Mouse (Mus musculus) frontal cortex, postnatal 25 days (tissue): ENCODE results near the gene Dzank1.
A peak's percentile ranks its signal among the peaks of the same experiment; 100 is the strongest.

Experiments used
- DNase-seq, 2 experiments: peaks; one replicate each; pipeline ENCODE4 v3.0.0; 2022; ENCODE audit warnings: low spot score in 2 of 2

Gene Dzank1

DNA sequence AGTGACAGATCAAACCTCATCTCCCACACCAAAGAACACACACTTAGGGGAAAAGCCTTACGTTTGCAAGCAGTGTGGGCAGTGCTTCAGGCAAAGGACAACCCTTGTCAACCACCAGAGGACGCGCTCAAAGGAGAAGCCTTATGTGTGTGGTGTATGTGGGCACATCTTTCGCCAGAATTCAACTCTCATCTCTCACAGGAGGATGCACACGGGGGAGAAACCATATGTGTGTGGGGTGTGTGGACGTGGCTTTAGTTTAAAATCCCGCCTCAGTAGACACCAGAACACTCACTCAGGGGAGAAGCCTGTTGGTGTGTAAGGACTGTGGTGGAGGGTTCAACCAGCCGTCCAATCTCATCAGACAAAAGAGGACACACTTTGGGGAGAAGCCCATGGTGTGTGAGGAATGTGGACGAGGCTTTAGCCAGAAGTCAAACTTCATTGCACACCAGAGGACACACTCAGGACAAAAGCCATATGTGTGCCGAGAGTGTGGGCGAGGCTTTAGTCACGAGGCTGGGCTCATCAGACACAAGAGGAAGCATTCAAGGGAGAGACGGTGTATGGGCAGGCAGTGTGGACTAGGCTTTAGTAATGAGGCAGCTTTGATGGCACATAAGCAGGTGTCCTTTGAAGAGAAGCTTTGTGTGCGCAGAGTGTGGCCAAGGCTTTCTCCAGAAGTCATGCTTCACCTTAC, 61.2 kb downstream of the Dzank1 start:
- peak in 1 of 2 experiments; percentile 29 for DNase-seq

DNA sequence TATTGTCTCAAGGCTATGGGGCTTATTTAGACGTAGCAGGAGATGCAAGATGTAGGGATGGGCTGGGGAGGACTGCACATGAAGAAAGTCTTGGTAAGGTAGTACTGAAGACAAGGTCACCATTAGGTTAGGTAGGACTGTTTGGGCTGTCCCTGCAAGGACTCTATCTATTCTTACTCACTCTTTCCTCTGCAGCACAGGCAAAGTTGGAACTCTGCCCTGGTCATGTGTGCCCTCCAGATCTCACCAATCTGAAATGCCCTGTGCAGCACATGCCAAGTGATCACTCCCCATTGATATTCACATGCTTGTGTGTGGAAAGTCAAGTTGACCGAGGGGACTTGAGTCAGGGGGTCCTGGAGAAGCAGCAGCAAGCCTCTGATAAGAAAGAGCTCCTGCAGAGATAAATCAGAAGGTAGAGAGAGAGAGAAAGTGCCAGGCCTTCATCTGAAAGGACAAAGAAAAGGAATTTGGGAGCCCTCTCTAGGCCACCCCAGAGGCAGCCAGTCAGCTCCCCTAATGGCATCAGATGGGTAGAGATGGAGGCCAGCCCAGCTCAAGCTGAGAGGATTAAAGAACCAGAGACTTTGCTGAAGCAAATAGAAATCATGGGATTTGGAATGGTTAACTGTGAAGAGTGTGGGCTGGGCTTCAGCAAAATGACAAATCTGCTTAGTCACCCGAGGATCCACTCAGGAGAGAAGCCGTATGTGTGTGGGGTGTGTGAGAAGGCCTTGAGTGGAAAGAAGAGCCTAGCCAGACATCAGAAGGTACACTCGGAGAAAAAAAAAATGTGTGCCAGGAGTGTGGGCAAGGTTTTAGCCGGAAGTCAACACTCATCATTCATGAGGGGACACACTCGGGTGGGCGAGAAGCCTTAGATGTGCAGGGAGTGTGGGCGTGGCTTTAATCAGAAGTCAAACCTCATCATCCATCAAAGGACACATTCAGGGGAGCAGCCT, 62.1 kb downstream of the Dzank1 start:
- DNase-seq, result peak; percentile 29 to 50

DNA sequence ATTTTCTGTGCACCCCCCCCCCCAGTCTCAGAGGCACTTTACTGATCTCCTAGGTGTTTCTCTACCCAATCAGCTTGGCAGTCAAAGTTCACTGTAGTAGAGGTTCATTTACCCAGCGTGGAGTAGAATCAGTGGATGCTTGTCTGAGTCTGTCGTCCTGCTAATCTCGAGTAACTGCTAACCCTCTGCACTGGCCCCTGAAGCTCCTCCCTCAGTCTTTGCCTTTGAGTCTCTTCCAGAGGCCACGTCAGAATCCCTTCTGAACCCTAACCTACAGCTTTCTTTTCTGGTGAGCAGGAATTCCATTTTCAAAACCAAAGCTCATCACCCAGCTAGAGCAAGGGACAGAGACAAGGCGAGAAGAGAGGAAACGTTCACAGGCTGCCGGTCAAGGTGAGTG, 63.0 kb downstream of the Dzank1 start:
- no peak for DNase-seq

DNA sequence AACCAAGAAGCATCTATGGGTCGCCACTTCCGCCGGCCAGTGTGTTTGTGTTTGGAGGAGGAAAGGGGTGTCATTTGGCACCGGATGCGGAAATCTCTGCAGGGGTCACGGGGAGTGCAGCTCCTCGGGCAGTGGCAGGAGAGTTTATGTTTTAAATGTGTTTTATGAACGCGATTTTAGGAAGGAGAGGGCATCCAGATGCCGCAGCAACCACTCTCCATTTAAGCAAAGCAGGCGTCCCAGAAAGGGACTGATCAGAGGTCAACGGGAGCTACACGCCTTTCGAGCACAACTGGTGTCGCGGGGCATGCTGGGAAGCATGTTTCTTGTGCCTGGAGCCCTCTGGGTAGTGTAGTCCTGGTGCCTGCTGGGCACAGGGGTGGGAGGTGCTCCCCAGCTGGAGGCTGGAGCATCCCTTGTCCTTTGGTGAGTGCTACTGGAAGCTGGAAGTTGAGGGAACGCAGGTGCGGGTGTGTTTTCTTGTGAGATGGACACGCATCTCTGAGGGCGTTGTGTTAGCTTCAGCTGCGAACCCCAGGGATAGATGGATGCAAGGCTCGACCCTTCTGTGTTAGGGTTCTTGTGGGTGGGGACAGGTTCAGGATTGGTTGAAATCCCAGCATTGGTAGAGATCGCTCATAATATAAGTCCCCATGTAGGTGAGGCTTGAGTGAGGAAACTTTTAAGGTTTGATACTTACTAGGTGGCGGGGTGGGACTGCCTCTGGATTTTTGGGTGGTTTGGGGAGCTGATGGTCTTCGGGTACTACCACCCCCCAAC, 68.0 kb downstream of the Dzank1 start:
- peak; percentile 83 for DNase-seq

DNA sequence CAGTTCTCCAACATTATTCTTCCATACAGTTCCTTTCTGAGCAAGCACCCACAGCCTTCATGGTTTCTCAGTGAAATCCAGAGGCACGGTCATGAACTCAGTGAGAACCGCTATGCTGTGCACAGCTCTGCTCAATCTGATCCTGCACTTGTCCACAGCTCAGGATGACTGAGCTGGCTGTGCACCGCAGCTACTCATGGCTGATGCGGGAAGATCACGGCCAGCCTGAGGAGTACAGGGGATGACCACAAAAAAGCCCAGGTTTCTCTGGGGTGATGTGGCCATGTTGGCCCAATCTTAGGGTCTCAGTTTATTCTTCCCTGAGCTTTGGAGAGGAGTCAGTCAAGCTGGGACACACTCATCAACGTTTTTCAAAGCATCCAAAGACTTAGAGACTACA, 68.9 kb downstream of the Dzank1 start:
- no peak for DNase-seq

DNA sequence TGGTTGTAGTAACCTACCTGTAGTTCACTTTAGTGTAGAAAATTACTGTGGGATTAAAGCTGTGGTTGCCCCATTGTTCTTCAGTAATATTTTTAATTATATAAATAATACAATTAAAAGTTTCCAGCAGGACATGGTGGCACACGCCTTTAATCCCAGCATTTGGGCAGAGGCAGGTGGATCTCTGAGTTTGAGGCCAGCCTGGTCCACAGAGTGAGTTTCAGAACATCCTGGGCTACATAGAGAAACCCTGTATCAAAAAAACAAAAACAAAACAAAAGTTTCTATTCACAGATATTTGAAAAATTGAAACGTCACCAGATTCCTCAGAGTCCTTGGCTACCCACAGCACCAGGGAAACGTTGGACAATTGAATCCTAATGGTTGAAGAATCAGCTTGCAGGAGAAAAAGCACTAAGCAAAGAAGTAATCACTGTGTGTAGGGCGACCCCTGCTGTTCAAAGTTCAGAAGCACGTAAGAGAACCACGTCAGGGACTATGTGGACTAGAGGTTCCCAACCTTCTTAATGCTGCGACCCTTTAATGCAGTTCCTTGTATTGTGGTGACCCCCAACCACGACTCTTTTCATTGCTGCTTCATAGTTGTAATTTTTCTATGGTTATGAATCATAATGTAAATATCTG, 74.7 kb downstream of the Dzank1 start:
- peak; percentile 71 to 77 for DNase-seq

DNA sequence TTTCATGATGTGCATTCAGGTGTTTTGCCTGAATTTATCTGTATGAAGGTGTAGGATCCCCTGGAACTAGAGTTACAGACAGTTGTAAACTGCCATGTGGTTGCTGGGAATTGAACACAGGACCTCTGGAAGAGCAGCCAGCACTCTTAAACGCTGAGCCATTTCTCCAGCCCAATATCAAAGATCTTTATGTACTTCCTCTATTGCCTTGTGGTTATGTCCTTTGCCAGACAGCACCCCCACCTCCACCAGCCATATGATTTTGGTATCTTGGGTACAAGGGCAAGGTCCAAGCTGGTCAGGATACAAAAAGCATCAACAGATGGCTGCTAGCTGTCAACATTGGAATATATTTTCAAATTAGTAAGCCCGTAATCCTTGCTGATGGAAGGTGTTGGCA, 76.8 kb downstream of the Dzank1 start:
- no peak for DNase-seq

DNA sequence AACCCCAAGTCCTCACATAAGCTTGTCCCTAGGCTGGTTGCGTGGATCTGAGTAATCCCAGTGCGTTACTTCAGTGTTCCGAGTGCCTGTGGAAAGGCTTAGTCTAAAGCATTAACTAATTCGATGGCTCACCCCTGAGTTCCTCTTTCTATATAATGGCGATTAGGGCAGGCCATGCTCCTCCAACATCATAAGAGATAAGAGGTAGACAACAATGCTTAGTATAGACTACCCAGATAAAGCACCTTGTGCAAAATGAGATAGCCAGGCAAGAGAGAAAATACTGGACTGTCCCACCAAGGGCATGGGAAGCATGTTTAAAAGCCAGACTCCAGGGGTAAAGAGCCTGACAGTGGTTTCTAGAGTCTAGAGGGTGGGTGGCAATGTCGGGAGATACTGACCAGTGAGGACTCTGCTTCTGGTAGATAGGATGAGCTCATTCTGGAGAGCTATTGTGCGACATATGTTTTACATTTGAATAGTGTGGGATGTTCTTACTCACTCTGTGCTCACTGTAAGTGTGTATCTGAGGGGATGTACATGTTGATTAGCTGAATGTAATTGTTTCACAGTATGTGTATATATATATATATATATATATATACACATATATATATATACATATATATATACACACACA, 80.7 kb downstream of the Dzank1 start:
- no peak for DNase-seq

DNA sequence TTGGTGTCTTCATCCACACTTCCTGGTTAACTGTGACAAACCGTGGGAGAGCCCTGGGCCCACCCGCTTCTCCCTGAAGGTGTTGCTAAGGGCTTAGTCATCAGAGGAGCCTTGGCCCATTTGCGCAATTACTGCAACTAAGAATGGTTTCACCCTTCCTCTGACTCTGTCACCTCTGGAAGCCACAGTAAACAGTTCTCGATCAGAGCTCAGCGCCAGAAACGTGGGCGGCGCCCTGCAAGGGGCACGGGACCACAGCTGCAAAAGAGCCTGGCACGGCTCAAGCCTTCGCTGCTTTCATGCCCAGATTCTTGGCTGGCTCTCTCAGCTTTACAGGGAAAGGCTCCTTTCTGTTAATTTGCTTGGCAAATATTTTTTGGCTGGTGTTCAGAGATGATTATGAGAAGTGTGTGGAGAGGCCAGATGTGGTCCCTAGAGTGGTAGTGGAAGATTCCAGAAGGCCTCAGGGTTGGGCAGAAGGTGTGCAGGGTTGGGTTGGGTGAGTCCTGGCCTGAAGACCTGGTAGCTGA, 85.8 kb downstream of the Dzank1 start:
- peak; percentile 11 to 35 for DNase-seq

DNA sequence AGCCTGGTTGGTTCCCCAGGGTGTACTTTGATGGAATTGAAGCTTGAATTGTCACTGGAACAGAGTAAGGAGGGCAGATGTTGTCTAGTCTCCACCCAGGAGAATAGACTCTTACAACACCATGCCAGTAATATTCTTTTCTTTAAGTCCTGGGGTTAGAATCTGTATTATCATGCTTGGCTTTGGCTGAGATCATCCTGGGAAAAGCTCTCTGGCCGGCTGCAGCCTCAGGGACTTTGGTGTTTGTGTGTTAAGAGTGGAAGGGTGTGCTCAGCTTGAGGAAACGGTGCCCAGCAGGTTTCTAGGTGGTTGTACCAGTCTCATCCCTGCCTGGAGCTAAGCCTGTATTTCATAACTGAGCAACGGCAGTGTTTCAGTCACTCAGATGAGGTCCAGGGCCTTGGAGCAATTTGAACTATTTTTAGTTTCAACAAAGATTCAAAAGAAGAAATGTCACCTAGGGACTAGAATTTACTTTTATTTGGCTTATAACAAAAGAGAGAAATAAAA, 88.0 kb downstream of the Dzank1 start:
- DNase-seq, result no peak

DNA sequence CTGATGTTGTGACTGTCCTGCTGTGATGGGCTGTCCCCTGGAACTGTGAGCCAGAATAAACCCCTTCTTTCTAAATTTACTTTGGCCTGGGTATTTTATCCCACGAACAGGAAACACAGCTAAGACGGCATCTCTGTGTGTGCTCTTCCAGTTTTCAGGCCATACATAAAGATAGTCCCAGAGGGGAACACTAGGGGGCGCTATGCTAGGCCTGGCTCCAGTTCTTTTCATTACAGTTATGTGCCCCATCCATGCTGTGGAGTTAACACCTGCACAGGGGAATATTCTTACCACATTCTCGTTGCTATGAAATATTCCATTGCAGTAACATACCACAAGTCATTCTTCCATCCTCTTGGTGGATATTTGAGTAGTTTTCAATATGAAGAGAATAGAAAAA, 88.8 kb downstream of the Dzank1 start:
- DNase-seq, result no peak

DNA sequence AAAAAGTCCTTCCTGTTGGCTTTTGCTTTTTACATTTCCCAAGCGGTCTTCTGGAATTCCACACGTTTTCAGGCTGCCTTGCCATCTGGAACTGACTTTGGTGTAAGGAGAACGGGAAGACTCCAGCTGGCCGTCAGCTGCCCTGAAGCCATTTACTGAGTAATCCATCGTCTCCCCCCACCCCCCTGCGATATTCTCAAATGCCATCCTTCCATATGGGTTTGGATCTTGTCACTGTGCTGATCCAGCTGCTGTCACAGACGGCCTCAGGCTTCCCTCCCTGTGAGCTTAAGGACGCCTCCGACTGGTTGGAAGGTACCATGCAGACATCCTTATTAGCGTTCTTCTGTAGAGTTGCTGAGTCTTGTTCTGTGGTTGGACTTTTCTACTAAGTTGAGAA, 91.5 kb downstream of the Dzank1 start:
- no peak for DNase-seq

DNA sequence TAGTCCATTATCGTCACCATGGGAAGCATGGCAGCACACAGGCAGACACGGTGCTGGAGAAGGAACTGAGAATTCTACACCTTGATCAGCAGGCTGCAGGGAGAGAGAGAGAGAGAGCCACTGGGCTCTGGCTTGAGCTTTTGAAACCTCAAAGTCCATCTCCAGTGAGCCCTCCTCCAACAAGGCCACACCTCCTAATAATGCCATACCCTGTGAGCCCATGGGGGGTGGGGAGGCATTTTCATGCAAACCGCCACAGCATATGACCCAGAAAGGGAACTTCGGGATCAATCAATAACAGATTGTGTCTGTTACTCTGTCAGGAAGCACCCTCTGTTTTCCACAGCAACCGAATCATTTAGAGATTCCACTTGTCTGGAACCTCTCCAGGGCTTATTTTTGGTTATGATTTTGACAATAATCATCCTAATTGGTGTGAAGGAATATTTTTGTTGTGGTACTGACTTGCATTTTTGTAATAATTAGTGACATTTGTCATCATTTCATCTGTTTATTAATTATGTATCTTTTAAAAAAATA, 95.9 kb downstream of the Dzank1 start:
- DNase-seq, result no peak

DNA sequence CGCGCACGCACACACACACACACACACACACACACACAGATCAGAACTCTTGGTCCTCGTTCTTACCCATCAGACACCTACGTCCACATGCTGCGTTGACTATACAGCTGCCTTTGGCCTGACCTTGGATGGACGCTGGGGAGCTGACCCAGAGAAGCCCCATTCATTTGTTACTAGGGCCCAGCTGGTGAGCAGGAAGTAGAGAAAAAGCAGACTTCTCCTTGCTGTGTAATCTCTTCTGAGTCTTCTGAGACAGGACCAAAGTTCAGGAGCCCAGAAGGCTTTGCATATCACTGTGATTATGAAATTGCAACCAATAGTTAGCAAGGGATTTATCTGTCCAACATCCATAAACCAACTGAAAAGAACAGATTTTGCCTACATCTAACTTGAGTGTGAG, 98.0 kb downstream of the Dzank1 start:
- no peak for DNase-seq

DNA sequence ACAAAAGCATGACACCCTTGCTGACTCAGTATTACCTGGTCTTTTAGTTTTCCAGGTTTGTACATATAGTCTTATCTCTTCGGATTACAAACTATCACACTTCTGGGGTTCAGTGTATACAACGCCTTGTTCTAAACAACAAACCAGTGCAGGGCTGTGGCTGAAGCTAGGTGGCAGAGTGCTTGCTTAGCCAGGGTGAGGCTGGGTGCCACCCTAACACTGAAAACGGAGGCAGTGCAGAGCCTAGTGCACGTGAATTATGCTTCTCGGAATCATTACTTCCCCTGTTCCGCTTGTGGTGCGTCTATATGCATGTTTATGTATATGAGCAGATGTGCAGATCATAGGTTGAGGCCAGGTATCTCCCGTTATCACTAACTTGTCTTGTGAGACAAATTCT, 98.6 kb downstream of the Dzank1 start:
- DNase-seq, result no peak

DNA sequence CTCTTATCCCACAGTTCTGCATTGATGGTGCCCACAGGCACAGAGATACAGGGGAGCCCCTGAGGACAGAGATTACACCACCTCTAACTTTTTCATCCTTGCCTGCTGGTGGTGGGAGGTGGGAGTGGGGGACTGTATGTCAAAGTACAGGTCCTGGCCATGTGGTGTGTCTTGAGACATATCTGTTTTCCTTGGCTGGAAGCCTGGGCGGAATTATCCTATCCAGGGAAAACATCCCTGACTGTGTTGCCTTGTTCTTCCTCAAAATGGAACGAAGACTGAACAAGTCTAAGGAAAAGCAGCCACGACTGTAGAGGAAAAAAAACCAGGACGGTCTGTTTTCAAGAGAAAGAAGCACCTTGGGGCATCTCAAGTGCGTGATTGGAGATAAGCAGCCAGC, 99.4 kb downstream of the Dzank1 start:
- no peak for DNase-seq

DNA sequence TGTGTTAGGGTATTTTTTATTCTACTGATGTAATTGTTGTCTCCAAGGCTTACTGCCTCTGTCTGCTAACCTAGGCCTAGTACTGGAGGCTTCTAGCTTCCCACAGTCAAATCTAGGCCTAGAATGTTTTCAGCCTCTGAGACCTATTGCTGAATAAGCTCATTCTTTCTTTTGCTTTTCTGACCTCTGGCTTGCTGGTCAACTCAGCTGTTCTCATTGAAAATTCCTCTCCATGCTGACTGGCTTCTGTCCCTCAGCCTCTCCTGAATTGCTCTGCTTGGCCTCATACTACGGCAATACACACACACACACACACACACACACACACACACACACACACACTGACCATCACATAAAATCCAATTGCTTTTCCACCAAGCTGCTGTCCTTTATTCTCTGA, 101.5 kb downstream of the Dzank1 start:
- no peak for DNase-seq

DNA sequence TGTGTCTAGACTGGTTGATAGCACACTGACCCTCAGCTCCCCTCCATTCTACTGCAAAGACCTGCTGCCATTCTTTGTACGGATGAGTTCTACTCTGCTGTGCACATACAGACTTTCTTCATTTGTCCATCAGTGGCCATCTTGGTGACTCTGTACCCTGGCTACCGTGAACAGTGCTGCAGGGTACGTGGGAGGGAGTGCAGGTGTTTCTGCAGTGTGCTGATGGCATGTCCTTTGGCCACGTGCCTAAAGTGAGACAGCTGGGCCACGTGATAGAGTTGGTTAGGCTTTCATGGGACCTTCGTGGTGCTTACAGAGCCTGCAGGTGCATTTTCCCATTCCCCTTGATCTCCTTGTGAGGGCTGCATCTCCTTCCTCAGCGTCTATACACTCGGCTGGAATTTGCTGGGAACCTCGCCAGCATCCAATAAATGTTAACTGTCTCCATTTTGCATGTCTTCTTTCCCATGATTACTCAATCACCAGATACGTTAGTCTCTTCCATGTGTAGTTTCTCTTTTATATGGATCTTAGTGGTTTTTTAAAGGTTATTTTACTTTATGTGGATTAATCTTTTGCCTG, 105.0 kb downstream of the Dzank1 start:
- DNase-seq, result no peak
